In the genomic region with DNA sequence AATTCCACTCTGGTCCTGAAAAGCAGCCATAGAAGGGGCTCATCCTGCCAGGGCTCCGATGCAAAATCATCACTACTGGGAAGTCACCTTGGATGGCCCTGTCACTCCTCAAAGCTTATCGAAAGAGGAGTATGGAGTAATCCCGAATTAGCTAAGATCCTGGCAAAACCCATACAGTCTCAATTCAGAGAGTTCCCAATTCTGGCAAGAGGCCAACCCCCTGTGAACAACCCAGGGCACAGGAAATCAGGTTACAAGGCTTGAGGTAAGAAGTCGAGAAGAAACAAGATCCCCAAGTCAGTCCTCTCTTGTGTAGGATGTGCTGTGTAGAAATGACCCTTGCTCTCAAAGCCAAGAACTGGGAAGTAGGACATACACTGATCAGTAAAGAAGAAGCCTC, we compare ENCODE assay signal across 13 mouse cellular contexts. TPM values are rescaled to one million over a fixed set of nuclear protein-coding genes. Genes with fewer than 3 reads are reported as not detected.
A peak's percentile ranks its signal among the peaks of the same experiment; 100 is the strongest.
DNase-seq lines count a peak whose midpoint lies in the region; ATAC-seq and TF ChIP-seq lines count a peak whose summit lies in the region.
"Had no signal": no experiment of that assay in that cellular context is flagged by ENCODE, and none has a peak within 500 bp of the region (broad histone marks: within the 10 kb centered on the region; RNA-seq: fewer than 3 reads in every experiment).

No protein-coding gene starts in this region.

- peak; percentile 47 for DNase-seq in adrenal gland, adult 2 months
- DNase-seq in adrenal gland, adult 18-20 months (ENCODE audit: low spot score in 2 of 2) = no peak
- DNase-seq in kidney, adult 2 months = peak; percentile 51
- DNase-seq in kidney, adult 9 months = no peak
- DNase-seq in CD4-positive helper T cell, adult 2 months (ENCODE audit: low read depth, low spot score) = peak; percentile 67
- DNase-seq in cerebellum, postnatal 36 days = peak; percentile 40 to 53
- no peak for DNase-seq in embryo, embryonic 10.5 days (ENCODE audit: low spot score)
- no peak for DNase-seq in midbrain, postnatal 0 days (ENCODE audit: low spot score)
- DNase-seq: gastrocnemius, postnatal 14 days; spleen, adult 18-20 months had no signal

- H3K4me2 ChIP-seq in midbrain, postnatal 0 days (ENCODE audit: low read depth, low read length, poor library complexity, severe bottlenecking) = no peak overlapping the region
- H3K4me2 ChIP-seq: forebrain, embryonic 13.5 days; heart, embryonic 13.5 days; hindbrain, embryonic 15.5 days had no signal

- H3K4me1 ChIP-seq in kidney, adult 2 months (ENCODE audit: control insufficient read depth, insufficient read depth, low read length) = peaks cover 43% of the 10 kb centered on the region
- H3K4me1 ChIP-seq in midbrain, postnatal 0 days (ENCODE audit: insufficient read depth, low read length) = peaks cover 10% of the 10 kb centered on the region; the same call in 1 of the 2 replicates

- TF ChIP-seq CTCF in kidney, adult 2 months (conservative IDR thresholded peaks at IDR 0.05; ENCODE audit: insufficient read depth, insufficient read length, low read depth, low read length) = no peak
- no peak for TF ChIP-seq CTCF in midbrain, postnatal 0 days (IDR thresholded peaks at IDR 0.05)

- H3K27ac ChIP-seq in kidney, adult 2 months (ENCODE audit: insufficient read depth, low read depth, low read length) = no peak overlapping the region
- H3K27ac ChIP-seq in midbrain, postnatal 0 days (ENCODE audit: low read depth, low read length) = no peak overlapping the region
- H3K27ac ChIP-seq: forebrain, embryonic 13.5 days; heart, embryonic 13.5 days; hindbrain, embryonic 15.5 days had no signal

- TF ChIP-seq POLR2A in kidney, adult 2 months (IDR thresholded peaks at IDR 0.05; ENCODE audit: low read depth, low read length) = no peak

- H3K4me3 ChIP-seq in kidney, adult 2 months (ENCODE audit: insufficient read depth, low read depth, low read length) = no peak overlapping the region
- H3K4me3 ChIP-seq in midbrain, postnatal 0 days (ENCODE audit: low read depth, low read length) = no peak overlapping the region
- H3K4me3 ChIP-seq: forebrain, embryonic 13.5 days; heart, embryonic 13.5 days; hindbrain, embryonic 15.5 days had no signal

- no peaks in the 10 kb centered on the region for H3K36me3 ChIP-seq in kidney, adult 2 months (ENCODE audit: control insufficient read depth, insufficient read depth, low read length)
- no peaks in the 10 kb centered on the region for H3K36me3 ChIP-seq in midbrain, postnatal 0 days (ENCODE audit: insufficient read depth, low read length)
- H3K36me3 ChIP-seq: heart, embryonic 13.5 days; hindbrain, embryonic 15.5 days had no signal

- no peak for ATAC-seq in midbrain, postnatal 0 days (ENCODE audit: low FRiP score)
- ATAC-seq: forebrain, embryonic 13.5 days had no signal

- no peak overlapping the region for H3K9ac ChIP-seq in midbrain, postnatal 0 days (replicated peaks; ENCODE audit: low read length, poor library complexity, severe bottlenecking)
- H3K9ac ChIP-seq: heart, embryonic 13.5 days; hindbrain, embryonic 15.5 days had no signal

- no peaks in the 10 kb centered on the region for H3K9me3 ChIP-seq in midbrain, postnatal 0 days (ENCODE audit: low read length)
- H3K9me3 ChIP-seq: forebrain, embryonic 13.5 days; heart, embryonic 13.5 days; hindbrain, embryonic 15.5 days had no signal

- WGBS in kidney, adult 2 months = 40% methylated on average over 4 of the region's 4 CpGs
- WGBS in midbrain, postnatal 0 days = 56% methylated on average over 4 of the region's 4 CpGs

- H3K27me3 ChIP-seq in kidney, adult 2 months (replicated peaks; ENCODE audit: control insufficient read depth, insufficient read depth, low read length) = no peaks in the 10 kb centered on the region
- H3K27me3 ChIP-seq in midbrain, postnatal 0 days (ENCODE audit: insufficient read depth, low read length) = no peaks in the 10 kb centered on the region
- H3K27me3 ChIP-seq: forebrain, embryonic 13.5 days; heart, embryonic 13.5 days; hindbrain, embryonic 15.5 days had no signal

RNA-seq across cellular contexts. Expression of gene Cyth1, which starts 5.9 kb away (rescaled TPM):
- 10 to 100 TPM; 28.9 to 34.0 TPM for total RNA-seq in adrenal gland, adult 2 months (2021)
- 13.8 and 16.1 TPM in 2 replicates for polyA plus RNA-seq in adrenal gland, adult 2 months (2012; rRNA removed)
- 10 to 100 TPM; 29.4 to 32.2 TPM for total RNA-seq in adrenal gland, adult 18-20 months (2021)
- polyA plus RNA-seq in kidney, adult 2 months (2012; rRNA removed) = 18.9 and 19.5 TPM in 2 replicates
- total RNA-seq in midbrain, postnatal 0 days (2014; rRNA removed) = 40.2 and 54.1 TPM in 2 replicates
- polyA plus RNA-seq in midbrain, postnatal 0 days (2015; fragmentation: Nextera tagmentation; extraction: Ambion mirVana) = 20.0 and 21.6 TPM in 2 replicates

RNA-seq across cellular contexts. Expression of gene Usp36, which starts 47.5 kb away (rescaled TPM):
- 10 to 100 TPM; 18.7 to 26.2 TPM for total RNA-seq in adrenal gland, adult 2 months (2021)
- polyA plus RNA-seq in adrenal gland, adult 2 months (2012; rRNA removed) = 21.4 and 22.4 TPM in 2 replicates
- total RNA-seq in adrenal gland, adult 18-20 months (2021) = 10 to 100 TPM; 24.5 to 25.5 TPM
- 11.2 and 12.3 TPM in 2 replicates for polyA plus RNA-seq in kidney, adult 2 months (2012; rRNA removed)
- 13.7 and 20.4 TPM in 2 replicates for total RNA-seq in midbrain, postnatal 0 days (2014; rRNA removed)
- 10.6 and 13.1 TPM in 2 replicates for polyA plus RNA-seq in midbrain, postnatal 0 days (2015; fragmentation: Nextera tagmentation; extraction: Ambion mirVana)

Comparison
In these comparisons a context has a peak if more than half of its experiments do, and no peak if none do; other contexts are left out.
1. DNase-seq: peak in adrenal gland, adult 2 months (single experiment), kidney, adult 2 months (single experiment), CD4-positive helper T cell, adult 2 months (single experiment) and cerebellum, postnatal 36 days (2 of 2); none in adrenal gland, adult 18-20 months (0 of 2), kidney, adult 9 months (single experiment), embryo, embryonic 10.5 days (single experiment) and midbrain, postnatal 0 days (single experiment).